Mouse (Mus musculus) bone marrow macrophage, adult 2 months (primary cell): ENCODE data around the gene Gdpd5.

ENCODE experiments used
- CTCF ChIP-seq: IDR thresholded peaks from 2 replicates; pipeline ENCODE4 v1.5.1; 2012; ENCODE audit warnings: low read depth, mild to moderate bottlenecking, low read length, moderate library complexity
- POLR2A ChIP-seq: IDR thresholded peaks from 2 replicates; pipeline ENCODE4 v1.6.1; 2012; ENCODE audit warnings: mild to moderate bottlenecking, low read depth, low read length, borderline replicate concordance

- TF ChIP-seq CTCF: no peak
- no peak for TF ChIP-seq POLR2A
These were observed 29.3 kb upstream of the Gdpd5 start for GRCm38 (mm10) chr7:99351802-99352517.
